Mouse (Mus musculus): ENCODE results near the gene Gpank1. TPM values are rescaled to one million over a fixed set of nuclear protein-coding genes. Genes with fewer than 3 reads are reported as not detected.

Gene Gpank1
- polyA plus RNA-seq, 2 experiments: 10.0 to 12.7 TPM

GRCm38 (mm10) chr17:35154616-35155015 lies 33.4 kb downstream of the Gpank1 start:
- H3K4me2 ChIP-seq (ENCODE audit: low read depth): no peak overlapping the region
- no peaks in the 10 kb centered on the region for H3K9me3 ChIP-seq (ENCODE audit: control insufficient read depth, low read length)
- peaks cover 97% of the 10 kb centered on the region for H3K36me3 ChIP-seq (replicated peaks; ENCODE audit: control insufficient read depth, insufficient read depth, low read depth)
- H3K4me1 ChIP-seq (replicated peaks; ENCODE audit: control insufficient read depth in 2 of 2, insufficient read depth in 2 of 2, low read length in 1 of 2): no peaks in the 10 kb centered on the region
- H3K4me3 ChIP-seq (ENCODE audit: insufficient read depth in 1 of 2, low read depth in 2 of 2, low read length in 2 of 2): no peak overlapping the region
- 86% methylated on average over 7 of the region's 7 CpGs for WGBS (ENCODE audit: insufficient replicate concordance)
- H3K27ac ChIP-seq: no peak overlapping the region
- ATAC-seq (ENCODE audit: insufficient read depth): no peak
- DNase-seq (ENCODE audit: low read depth in 3 of 3, low spot score in 3 of 3): no peak
- no peak for TF ChIP-seq CTCF (IDR thresholded peaks at IDR 0.05; ENCODE audit: low read depth)
- TF ChIP-seq EP300 (IDR thresholded peaks at IDR 0.05; ENCODE audit: low read depth): no peak
- no peak overlapping the region for H3K9ac ChIP-seq (replicated peaks)
- H3K27me3 ChIP-seq (ENCODE audit: control insufficient read depth, insufficient read depth, low read length): no peaks in the 10 kb centered on the region

- Histone ChIP-seq H3K4me1 (replicated peaks; ENCODE audit: control insufficient read depth in 2 of 2, insufficient read depth in 2 of 2, low read length in 1 of 2) (no peaks in the 10 kb centered on the region), H3K4me3 (ENCODE audit: insufficient read depth in 1 of 2, low read depth in 2 of 2, low read length in 2 of 2) (no peak overlapping the region), H3K9ac (replicated peaks) (no peak overlapping the region), H3K27ac (no peak overlapping the region), H3K9me3 (ENCODE audit: control insufficient read depth, low read length) (no peaks in the 10 kb centered on the region), H3K4me2 (ENCODE audit: low read depth) (no peak overlapping the region), H3K27me3 (ENCODE audit: control insufficient read depth, insufficient read depth, low read length) (no peaks in the 10 kb centered on the region), H3K36me3 (replicated peaks; ENCODE audit: control insufficient read depth, insufficient read depth, low read depth) (peaks cover 97% of the 10 kb centered on the region)
- 89% methylated on average over 12 of the region's 12 CpGs for WGBS (ENCODE audit: insufficient replicate concordance)
- TF ChIP-seq CTCF (IDR thresholded peaks at IDR 0.05; ENCODE audit: low read depth) (no peak), EP300 (IDR thresholded peaks at IDR 0.05; ENCODE audit: low read depth) (no peak)
- DNase-seq (ENCODE audit: low read depth in 3 of 3, low spot score in 3 of 3): no peak
- no peak for ATAC-seq (ENCODE audit: insufficient read depth)
Observed at GRCm38 (mm10) chr17:35155451-35155850, 34.2 kb downstream of the Gpank1 start.

- no peak overlapping the region for H3K9ac ChIP-seq (replicated peaks)
- no peak overlapping the region for H3K27ac ChIP-seq
- DNase-seq (ENCODE audit: low read depth in 3 of 3, low spot score in 3 of 3): no peak
- H3K36me3 ChIP-seq (replicated peaks; ENCODE audit: control insufficient read depth, insufficient read depth, low read depth): peaks cover 99% of the 10 kb centered on the region
- no peak for TF ChIP-seq CTCF (IDR thresholded peaks at IDR 0.05; ENCODE audit: low read depth)
- no peak for TF ChIP-seq EP300 (IDR thresholded peaks at IDR 0.05; ENCODE audit: low read depth)
- H3K4me3 ChIP-seq (ENCODE audit: insufficient read depth in 1 of 2, low read depth in 2 of 2, low read length in 2 of 2): no peak overlapping the region
- H3K4me1 ChIP-seq (replicated peaks; ENCODE audit: control insufficient read depth in 2 of 2, insufficient read depth in 2 of 2, low read length in 1 of 2): no peaks in the 10 kb centered on the region
- H3K27me3 ChIP-seq (ENCODE audit: control insufficient read depth, insufficient read depth, low read length): no peaks in the 10 kb centered on the region
- ATAC-seq (ENCODE audit: insufficient read depth): no peak
- H3K4me2 ChIP-seq (ENCODE audit: low read depth): no peak overlapping the region
- 87% methylated on average over 33 of the region's 33 CpGs for WGBS (ENCODE audit: insufficient replicate concordance)
- H3K9me3 ChIP-seq (ENCODE audit: control insufficient read depth, low read length): no peaks in the 10 kb centered on the region
Observed at GRCm38 (mm10) chr17:35156461-35157200, 35.4 kb downstream of the Gpank1 start.

GRCm38 (mm10) chr17:35157254-35157653 lies 36.0 kb downstream of the Gpank1 start:
- no peak for ATAC-seq (ENCODE audit: insufficient read depth)
- no peak for TF ChIP-seq EP300 (IDR thresholded peaks at IDR 0.05; ENCODE audit: low read depth)
- Histone ChIP-seq H3K36me3 (replicated peaks; ENCODE audit: control insufficient read depth, insufficient read depth, low read depth) (peaks cover 99% of the 10 kb centered on the region), H3K27me3 (ENCODE audit: control insufficient read depth, insufficient read depth, low read length) (no peaks in the 10 kb centered on the region), H3K4me1 (replicated peaks; ENCODE audit: control insufficient read depth in 2 of 2, insufficient read depth in 2 of 2, low read length in 1 of 2) (peaks cover 0 to 3% of the 10 kb centered on the region in 2 experiments; a peak in 1 of 4 replicates), H3K4me3 (ENCODE audit: insufficient read depth in 1 of 2, low read depth in 2 of 2, low read length in 2 of 2) (no peak overlapping the region), H3K9ac (replicated peaks) (no peak overlapping the region), H3K4me2 (ENCODE audit: low read depth) (no peak overlapping the region), H3K27ac (no peak overlapping the region), H3K9me3 (ENCODE audit: control insufficient read depth, low read length) (no peaks in the 10 kb centered on the region)
- WGBS (ENCODE audit: insufficient replicate concordance): 87% methylated on average over 8 of the region's 8 CpGs
- DNase-seq (ENCODE audit: low read depth in 3 of 3, low spot score in 3 of 3): no peak

GRCm38 (mm10) chr17:35157661-35158175 lies 36.5 kb downstream of the Gpank1 start:
- TF ChIP-seq EP300 (IDR thresholded peaks at IDR 0.05; ENCODE audit: low read depth) (no peak), CTCF (IDR thresholded peaks at IDR 0.05; ENCODE audit: low read depth) (no peak)
- H3K9ac ChIP-seq (replicated peaks): no peak overlapping the region
- no peak overlapping the region for H3K27ac ChIP-seq
- peaks cover 0 to 7% of the 10 kb centered on the region in 2 experiments; a peak in 3 of 4 replicates for H3K4me1 ChIP-seq (replicated peaks; ENCODE audit: control insufficient read depth in 2 of 2, insufficient read depth in 2 of 2, low read length in 1 of 2)
- WGBS (ENCODE audit: insufficient replicate concordance): 91% methylated on average over 8 of the region's 8 CpGs
- peaks cover 96% of the 10 kb centered on the region for H3K36me3 ChIP-seq (replicated peaks; ENCODE audit: control insufficient read depth, insufficient read depth, low read depth)
- H3K4me2 ChIP-seq (ENCODE audit: low read depth): no peak overlapping the region
- no peaks in the 10 kb centered on the region for H3K9me3 ChIP-seq (ENCODE audit: control insufficient read depth, low read length)
- no peak for DNase-seq (ENCODE audit: low read depth in 3 of 3, low spot score in 3 of 3)
- H3K4me3 ChIP-seq (ENCODE audit: insufficient read depth in 1 of 2, low read depth in 2 of 2, low read length in 2 of 2): no peak overlapping the region
- ATAC-seq (ENCODE audit: insufficient read depth): no peak
- no peaks in the 10 kb centered on the region for H3K27me3 ChIP-seq (ENCODE audit: control insufficient read depth, insufficient read depth, low read length)
